Mouse (Mus musculus) retina, postnatal 7 days (tissue): ENCODE measurements around the gene Rnf216.
A peak's percentile ranks its signal among the peaks of the same experiment; 100 is the strongest.

Experiments
- DNase-seq: peaks from one replicate; pipeline ENCODE4 v3.0.0-alpha.2; 2012; ENCODE audit warnings: low read depth, low spot score

Gene Rnf216

GRCm38 (mm10) chr5:142960775-142961271, 152.0 kb downstream of the Rnf216 start:
- DNase-seq, result no peak

- DNase-seq, result peak; percentile 79
Measured at GRCm38 (mm10) chr5:142959576-142960556, 152.9 kb downstream of the Rnf216 start, which contains the start of gene Fscn1. Gene Fscn1, plus strand, starts transcription at chr5:142960343.

- DNase-seq, result no peak
Measured at GRCm38 (mm10) chr5:142959156-142959555, 153.6 kb downstream of the Rnf216 start.

GRCm38 (mm10) chr5:142958464-142958863, 154.3 kb downstream of the Rnf216 start:
- DNase-seq, result no peak

- no peak for DNase-seq
Measured at GRCm38 (mm10) chr5:142956956-142957703, 155.7 kb downstream of the Rnf216 start.

GRCm38 (mm10) chr5:142953641-142954040, 159.2 kb downstream of the Rnf216 start:
- no peak for DNase-seq

- DNase-seq, result no peak
Measured at GRCm38 (mm10) chr5:142950405-142950804, 162.4 kb downstream of the Rnf216 start.

- DNase-seq, result no peak
Measured at GRCm38 (mm10) chr5:142949580-142949979, 163.2 kb downstream of the Rnf216 start.

GRCm38 (mm10) chr5:142947460-142947859, 165.3 kb downstream of the Rnf216 start:
- DNase-seq, result no peak

- DNase-seq, result no peak
Measured at GRCm38 (mm10) chr5:142944979-142945682, 167.7 kb downstream of the Rnf216 start.
